Mouse (Mus musculus): Measurements from ENCODE around the gene Gmppb.

- TF ChIP-seq ELF1 (IDR thresholded peaks at IDR 0.05; ENCODE audit: low read depth, low read length) (no peak), MAX (IDR thresholded peaks at IDR 0.05; ENCODE audit: low read length) (no peak), POLR2AphosphoS2 (IDR thresholded peaks at IDR 0.05; ENCODE audit: low read depth, low read length) (no peak), POLR2A (IDR thresholded peaks at IDR 0.05; ENCODE audit: low read depth, low read length) (no peak), ZKSCAN1 (IDR thresholded peaks at IDR 0.05; ENCODE audit: borderline replicate concordance, low read depth, low read length) (no peak), NRF1 (IDR thresholded peaks at IDR 0.05; ENCODE audit: low read depth, low read length) (no peak), CTCF (conservative IDR thresholded peaks at IDR 0.05 in 1 of 2, IDR thresholded peaks at IDR 0.05 in 1 of 2; ENCODE audit: low read depth in 2 of 2, low read length in 2 of 2) (peak; percentile 88 to 99), CHD2 (IDR thresholded peaks at IDR 0.05; ENCODE audit: low read length) (no peak), BHLHE40 (IDR thresholded peaks at IDR 0.05; ENCODE audit: low read depth, low read length) (no peak)
These were observed 18.9 kb downstream of the Gmppb start for GRCm38 (mm10) chr9:108067900-108068299.

Data from CH12.LX (cell line).